Mouse (Mus musculus) adrenal gland, postnatal 10 days (tissue): Measurements from ENCODE around the gene Pias1. TPM values are rescaled to one million over a fixed set of nuclear protein-coding genes. Genes with fewer than 3 reads are reported as not detected.
"Not testable (repeated sequence)": the region's sequence is repeated elsewhere in the genome, so short reads cannot be mapped to it uniquely, and the experiment has no call there.

Source experiments
- DNase-seq: peaks from one replicate; pipeline ENCODE4 v3.0.0; 2021; ENCODE audit warnings: mixed read lengths
- total RNA-seq, 2 experiments: library from RNA; stranded (reverse); gene quantifications; 2 replicates each; pipeline ENCODE4 v1.2.3; 2021

Gene Pias1
- total RNA-seq, 2 experiments from 2014 or later, result 27.9 to 32.8 TPM

DNA sequence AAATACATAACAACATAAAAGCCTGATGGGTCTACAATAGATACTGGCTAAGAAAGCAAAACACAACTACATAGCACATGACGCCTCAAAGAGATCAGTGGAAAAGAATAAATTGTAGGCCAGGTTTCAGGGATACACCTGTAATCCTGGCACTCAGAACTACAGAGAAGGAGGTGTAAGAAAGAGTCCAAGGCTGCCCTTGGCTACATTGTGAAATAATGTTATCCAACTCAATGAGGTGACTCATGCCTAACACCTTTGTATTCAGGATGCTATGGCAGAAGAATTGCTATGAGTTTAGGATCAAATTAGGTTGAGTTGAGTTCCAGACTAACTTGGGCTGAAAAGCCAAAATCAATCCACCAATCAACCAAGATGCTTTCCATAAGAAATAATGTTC, 43.7 kb downstream of the Pias1 start:
- DNase-seq, result no peak

GRCm38 (mm10) chr9:62940966-62941365, 46.8 kb downstream of the Pias1 start:
- DNase-seq, result no peak

- peak; percentile 23 for DNase-seq
These were observed 51.9 kb downstream of the Pias1 start for GRCm38 (mm10) chr9:62935854-62936253.

- no peak for DNase-seq
These were observed 52.9 kb downstream of the Pias1 start for GRCm38 (mm10) chr9:62934700-62935400.

GRCm38 (mm10) chr9:62932575-62933339, 55.0 kb downstream of the Pias1 start:
- DNase-seq, result no peak

- DNase-seq, result no peak
These were observed 62.7 kb downstream of the Pias1 start for GRCm38 (mm10) chr9:62924886-62925610.

DNA sequence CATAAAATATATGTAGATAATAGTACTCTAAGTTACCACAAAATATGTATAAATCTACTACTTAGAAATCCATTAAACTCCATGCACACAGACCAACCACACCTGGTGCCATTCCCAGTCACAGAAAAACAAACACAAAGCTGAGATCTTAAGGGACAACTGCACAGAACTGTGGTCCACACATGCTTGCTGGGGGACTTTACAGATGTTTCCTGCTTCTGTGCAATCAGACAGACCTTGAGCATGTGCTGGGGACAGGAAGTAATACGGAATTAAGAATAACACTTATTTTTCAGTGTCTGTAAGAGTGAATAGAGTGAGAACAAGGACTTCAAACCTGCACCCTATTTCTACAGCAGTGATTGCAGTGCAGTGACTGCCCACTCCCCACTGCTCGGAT, 66.8 kb downstream of the Pias1 start:
- DNase-seq, result no peak

GRCm38 (mm10) chr9:62917059-62917458, 70.7 kb downstream of the Pias1 start:
- DNase-seq, result no peak

- DNase-seq, result no peak
These were observed 74.2 kb downstream of the Pias1 start for GRCm38 (mm10) chr9:62913390-62914069.

DNA sequence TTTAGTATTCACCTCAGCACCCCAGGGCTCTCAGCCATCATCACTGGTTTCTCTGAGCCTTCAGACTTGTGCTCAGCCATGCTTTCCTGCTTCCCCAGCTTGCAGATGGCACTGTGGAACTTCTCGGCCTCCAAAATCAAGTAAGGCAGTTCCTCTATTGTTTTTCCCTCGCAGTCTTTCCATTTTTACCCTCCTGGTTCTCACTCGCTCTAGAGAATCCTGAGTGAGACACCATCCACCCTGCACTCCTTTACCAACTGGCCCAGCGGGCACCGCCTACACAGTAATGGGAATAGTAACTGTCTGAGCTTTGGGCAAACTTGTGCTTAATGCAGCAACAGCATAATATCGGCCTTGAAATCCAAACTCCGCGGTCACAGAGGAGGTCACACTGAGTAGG, 82.7 kb downstream of the Pias1 start:
- DNase-seq, result no peak

DNA sequence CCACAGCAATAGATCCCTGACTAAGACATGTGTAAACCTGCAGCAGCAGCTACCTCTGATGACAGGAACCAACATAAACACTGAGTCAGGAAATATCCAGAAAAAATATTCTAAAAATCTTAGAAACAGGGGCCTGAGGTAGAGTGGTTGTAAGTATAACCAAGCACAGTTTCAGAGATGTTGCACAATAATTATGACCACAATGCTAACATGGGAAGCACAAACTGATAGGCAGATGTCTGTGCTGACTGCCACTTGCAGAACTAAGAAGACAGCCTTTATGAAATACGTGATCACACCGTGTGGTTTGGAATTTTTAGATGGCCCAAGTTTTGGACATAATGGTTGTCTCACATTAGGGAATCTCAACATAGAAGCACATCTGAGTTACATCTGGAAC, 83.9 kb downstream of the Pias1 start:
- DNase-seq, result no peak

DNA sequence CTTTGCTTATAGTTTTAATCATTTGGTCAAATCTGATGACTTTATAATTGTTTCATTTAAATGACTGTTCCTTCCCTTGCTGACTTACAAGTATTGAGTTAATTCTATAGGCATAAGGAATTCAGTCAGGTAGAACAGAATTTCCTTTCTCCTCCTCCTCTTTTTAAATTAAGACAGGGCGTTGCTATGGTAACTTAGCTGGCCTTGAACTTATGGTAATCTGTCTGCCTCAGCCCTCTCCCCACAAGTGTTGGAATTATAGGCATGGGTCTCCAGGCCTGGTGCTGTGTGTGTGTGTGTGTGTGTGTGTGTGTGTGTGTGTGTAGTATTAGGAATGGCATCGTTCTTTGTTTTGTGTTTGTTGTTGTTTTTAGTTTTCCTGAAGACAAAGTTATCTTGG, 86.0 kb downstream of the Pias1 start:
- no peak for DNase-seq

DNA sequence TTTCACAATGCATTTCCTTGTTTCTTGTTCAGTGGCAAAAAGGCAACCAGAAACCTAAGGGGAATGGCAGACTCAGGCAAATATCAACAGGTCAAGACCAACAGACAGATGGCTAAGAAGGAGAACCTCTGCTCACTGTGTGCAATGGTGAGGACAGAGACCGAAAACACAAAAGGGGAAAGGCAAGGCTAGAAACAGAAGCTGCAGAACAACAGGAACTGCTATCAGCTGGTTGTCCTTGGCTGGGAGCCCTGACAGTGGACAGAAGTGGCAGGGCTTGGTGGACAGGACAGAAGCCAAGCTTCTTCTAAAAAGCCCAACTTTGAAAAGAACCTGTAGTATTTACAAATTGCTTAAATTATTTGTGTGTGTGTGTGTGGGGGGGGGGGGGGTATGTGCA, 93.2 kb downstream of the Pias1 start:
- peak; percentile 71 for DNase-seq

- no peak for DNase-seq
These were observed 105.9 kb downstream of the Pias1 start for GRCm38 (mm10) chr9:62881871-62882270.

- no peak for DNase-seq
These were observed 109.9 kb downstream of the Pias1 start for GRCm38 (mm10) chr9:62877825-62878224.

GRCm38 (mm10) chr9:62876966-62877616, 110.6 kb downstream of the Pias1 start:
- no peak for DNase-seq

GRCm38 (mm10) chr9:62870728-62871127, 117.0 kb downstream of the Pias1 start:
- DNase-seq, result no peak

DNA sequence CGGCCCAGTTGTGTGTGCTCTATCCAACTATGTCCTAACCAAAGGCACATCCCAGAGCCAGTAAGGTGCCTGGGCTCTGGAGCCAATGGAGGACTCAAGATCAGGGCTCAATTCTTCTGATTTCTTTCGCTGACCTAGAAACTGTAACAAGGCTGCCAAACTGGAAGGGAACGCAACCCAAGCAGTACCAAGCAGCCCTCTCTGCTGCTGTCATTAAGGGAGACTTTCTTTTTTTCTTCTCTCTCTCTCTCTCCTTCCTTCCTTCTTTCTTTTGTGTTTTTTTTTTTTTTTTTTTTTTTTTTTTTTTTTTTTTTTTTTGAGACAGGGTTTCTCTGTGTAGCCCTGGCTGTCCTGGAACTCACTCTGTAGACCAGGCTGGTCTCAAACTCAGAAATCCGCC, 118.5 kb downstream of the Pias1 start:
- not testable (repeated sequence) for DNase-seq

DNA sequence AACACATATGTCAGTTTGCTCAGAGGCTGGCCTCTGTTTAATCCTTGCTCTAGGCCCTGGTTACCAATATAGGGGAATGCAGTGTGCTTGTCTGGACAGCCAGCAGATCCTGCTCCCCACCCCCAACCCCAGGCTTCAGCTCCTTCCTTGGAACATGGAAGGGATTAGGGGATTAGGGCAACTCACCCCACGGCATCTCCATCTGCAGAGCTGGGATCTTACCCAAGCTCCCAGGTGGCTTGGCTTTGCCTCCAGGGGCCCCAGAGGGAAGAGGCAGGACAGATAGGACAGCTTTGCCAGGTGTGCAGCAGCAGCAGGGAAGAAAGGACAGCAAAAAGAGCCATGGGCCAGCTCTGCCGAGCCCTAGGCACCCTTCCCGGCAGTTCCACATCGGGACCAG, 126.9 kb downstream of the Pias1 start:
- DNase-seq, result no peak

DNA sequence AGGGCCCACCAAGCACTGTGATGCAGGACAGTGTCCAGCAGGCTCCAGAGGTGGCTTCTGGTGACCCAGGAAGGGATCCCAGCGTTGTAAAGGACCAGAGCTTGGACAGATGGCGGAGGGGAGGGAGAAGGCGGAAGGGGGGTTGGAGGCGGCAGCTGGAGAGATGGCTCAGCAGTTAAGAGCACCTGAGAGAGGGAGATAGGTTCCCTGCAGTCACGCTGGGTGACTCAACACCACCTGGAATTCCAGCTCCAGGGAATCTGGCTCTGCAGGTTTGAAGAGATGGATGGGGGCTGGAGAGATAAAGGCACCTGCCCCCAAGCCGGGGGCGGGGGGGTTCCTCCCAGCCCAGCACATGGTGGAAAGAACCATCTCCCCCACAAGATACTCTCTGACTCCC, 127.6 kb downstream of the Pias1 start:
- DNase-seq, result not testable (repeated sequence)

DNA sequence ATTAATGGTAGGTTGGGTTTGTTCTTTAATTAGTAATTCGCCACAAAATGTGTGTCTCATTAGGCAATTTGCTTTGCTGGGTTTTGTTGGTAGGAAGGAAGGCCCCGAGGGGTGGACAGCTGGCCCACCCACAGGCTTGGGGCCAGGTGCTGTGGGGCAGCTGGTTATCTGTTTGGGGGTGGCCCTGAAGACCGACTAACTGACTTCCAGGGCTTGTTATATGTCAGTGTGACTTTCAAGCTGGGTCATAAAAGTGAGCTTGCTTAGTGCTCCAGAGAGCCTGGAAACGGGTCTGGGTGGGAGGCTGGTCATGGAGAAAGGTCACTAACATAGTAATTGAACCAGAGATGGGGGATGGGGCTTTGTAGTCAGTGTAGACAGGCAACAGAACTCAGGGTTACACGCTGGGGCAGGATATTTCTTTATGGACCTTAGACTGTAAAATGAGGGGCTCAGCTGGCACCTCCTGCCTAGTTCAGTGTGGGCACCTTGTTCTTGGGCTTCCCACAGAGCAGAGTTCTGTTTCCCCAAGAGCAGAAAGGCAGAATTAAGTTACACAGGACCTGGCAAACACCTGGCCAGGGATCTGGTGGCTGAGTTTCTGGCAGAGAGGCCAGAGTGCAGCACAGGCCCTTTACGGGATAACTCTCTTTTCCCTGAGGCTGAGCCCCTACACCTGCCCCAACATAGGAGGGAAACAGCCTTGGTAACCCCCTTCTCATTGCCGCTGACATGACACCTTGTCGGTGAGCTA, 129.3 kb downstream of the Pias1 start:
- DNase-seq, result no peak
